Mouse (Mus musculus): Measurements from ENCODE around the gene Mboat7. TPM values are rescaled to one million over a fixed set of nuclear protein-coding genes. Genes with fewer than 3 reads are reported as not detected.
"Not testable (repeated sequence)": the region's sequence is repeated elsewhere in the genome, so short reads cannot be mapped to it uniquely, and the experiment has no call there.

Mboat7 gene
- polyA plus RNA-seq (2012; rRNA removed): 33.0 and 59.6 TPM in 2 replicates

- WGBS: under 1% methylated on average over 55 of the region's 55 CpGs
- peaks cover 2% of the 10 kb centered on the region for H3K36me3 ChIP-seq (ENCODE audit: control insufficient read depth, insufficient read depth, low read length)
- TF ChIP-seq CTCF (IDR thresholded peaks at IDR 0.05; ENCODE audit: extremely low read depth, insufficient read length, insufficient replicate concordance, low read depth, low read length) (0 out of 2 replicates have a peak, but pooled peaks have one; percentile 8), POLR2A (IDR thresholded peaks at IDR 0.05; ENCODE audit: low read depth, low read length) (0 out of 2 replicates have a peak, but pooled peaks have one; percentile 10)
- peaks cover 9% of the 10 kb centered on the region; the same call in 1 of the 2 replicates for H3K4me1 ChIP-seq (ENCODE audit: control insufficient read depth, insufficient read depth, insufficient read length, low read length)
- peak within 1 kb of the TSS; percentile 73 for H3K4me3 ChIP-seq (ENCODE audit: low read depth, low read length)
- H3K27me3 ChIP-seq (ENCODE audit: control insufficient read depth, insufficient read depth, low read length): no peaks in the 10 kb centered on the region
- peak within 1 kb of the TSS; percentile 91 for H3K27ac ChIP-seq (ENCODE audit: insufficient read depth, low read depth, low read length)
Observed at GRCm38 (mm10) chr7:3692987-3693808, at the start of gene Mboat7. Gene Mboat7, minus strand, starts transcription at chr7:3693523.

- H3K27ac ChIP-seq (ENCODE audit: insufficient read depth, low read depth, low read length); H3K4me1 ChIP-seq (ENCODE audit: control insufficient read depth, insufficient read depth, insufficient read length, low read length); H3K27me3 ChIP-seq (ENCODE audit: control insufficient read depth, insufficient read depth, low read length); H3K4me3 ChIP-seq (ENCODE audit: low read depth, low read length); H3K36me3 ChIP-seq (ENCODE audit: control insufficient read depth, insufficient read depth, low read length): not testable (repeated sequence)
- WGBS: no CpG with 5 or more reads among the region's 1 CpGs
Observed at GRCm38 (mm10) chr7:3732675-3733074, 39.4 kb upstream of the Mboat7 start.

- not testable (repeated sequence) for H3K36me3 ChIP-seq (ENCODE audit: control insufficient read depth, insufficient read depth, low read length); H3K27me3 ChIP-seq (ENCODE audit: control insufficient read depth, insufficient read depth, low read length); H3K4me1 ChIP-seq (ENCODE audit: control insufficient read depth, insufficient read depth, insufficient read length, low read length); H3K27ac ChIP-seq (ENCODE audit: insufficient read depth, low read depth, low read length); H3K4me3 ChIP-seq (ENCODE audit: low read depth, low read length)
Observed at GRCm38 (mm10) chr7:3725459-3725858, 32.1 kb upstream of the Mboat7 start.

- H3K27me3 ChIP-seq (ENCODE audit: control insufficient read depth, insufficient read depth, low read length); H3K4me1 ChIP-seq (ENCODE audit: control insufficient read depth, insufficient read depth, insufficient read length, low read length); H3K4me3 ChIP-seq (ENCODE audit: low read depth, low read length); H3K36me3 ChIP-seq (ENCODE audit: control insufficient read depth, insufficient read depth, low read length); H3K27ac ChIP-seq (ENCODE audit: insufficient read depth, low read depth, low read length): not testable (repeated sequence)
- WGBS: 50% methylated on average over 1 of the region's 3 CpGs
Observed at GRCm38 (mm10) chr7:3720268-3720667, 26.9 kb upstream of the Mboat7 start, which contains the start of gene Pirb. Gene Pirb, minus strand, starts transcription at chr7:3720391.

GRCm38 (mm10) chr7:3715249-3715648 is 21.9 kb upstream of the Mboat7 start:
- no peaks in the 10 kb centered on the region for H3K4me1 ChIP-seq (ENCODE audit: control insufficient read depth, insufficient read depth, insufficient read length, low read length)
- WGBS: 28% methylated on average over 1 of the region's 1 CpGs
- TF ChIP-seq CTCF (IDR thresholded peaks at IDR 0.05; ENCODE audit: extremely low read depth, insufficient read length, insufficient replicate concordance, low read depth, low read length) (no peak), POLR2A (IDR thresholded peaks at IDR 0.05; ENCODE audit: low read depth, low read length) (no peak)
- H3K27me3 ChIP-seq (ENCODE audit: control insufficient read depth, insufficient read depth, low read length): no peaks in the 10 kb centered on the region
- no peak overlapping the region for H3K27ac ChIP-seq (ENCODE audit: insufficient read depth, low read depth, low read length)
- H3K36me3 ChIP-seq (ENCODE audit: control insufficient read depth, insufficient read depth, low read length): no peaks in the 10 kb centered on the region
- no peak overlapping the region for H3K4me3 ChIP-seq (ENCODE audit: low read depth, low read length)

- Histone ChIP-seq H3K27ac (ENCODE audit: insufficient read depth, low read depth, low read length) (no peak overlapping the region), H3K27me3 (ENCODE audit: control insufficient read depth, insufficient read depth, low read length) (no peaks in the 10 kb centered on the region), H3K4me1 (ENCODE audit: control insufficient read depth, insufficient read depth, insufficient read length, low read length) (no peaks in the 10 kb centered on the region), H3K36me3 (ENCODE audit: control insufficient read depth, insufficient read depth, low read length) (peaks cover 7% of the 10 kb centered on the region), H3K4me3 (ENCODE audit: low read depth, low read length) (no peak overlapping the region)
- WGBS: 21% methylated on average over 5 of the region's 5 CpGs
- TF ChIP-seq POLR2A (IDR thresholded peaks at IDR 0.05; ENCODE audit: low read depth, low read length): no peak
- TF ChIP-seq CTCF (IDR thresholded peaks at IDR 0.05; ENCODE audit: extremely low read depth, insufficient read length, insufficient replicate concordance, low read depth, low read length): no peak
Observed at GRCm38 (mm10) chr7:3712264-3712942, 19.1 kb upstream of the Mboat7 start.

- no peak overlapping the region for H3K4me3 ChIP-seq (ENCODE audit: low read depth, low read length)
- WGBS: 62% methylated on average over 1 of the region's 1 CpGs
- H3K27me3 ChIP-seq (ENCODE audit: control insufficient read depth, insufficient read depth, low read length): no peaks in the 10 kb centered on the region
- H3K36me3 ChIP-seq (ENCODE audit: control insufficient read depth, insufficient read depth, low read length): peaks cover 26% of the 10 kb centered on the region
- H3K4me1 ChIP-seq (ENCODE audit: control insufficient read depth, insufficient read depth, insufficient read length, low read length): peaks cover 7% of the 10 kb centered on the region; the same call in 1 of the 2 replicates
- TF ChIP-seq POLR2A (IDR thresholded peaks at IDR 0.05; ENCODE audit: low read depth, low read length): no peak
- TF ChIP-seq CTCF (IDR thresholded peaks at IDR 0.05; ENCODE audit: extremely low read depth, insufficient read length, insufficient replicate concordance, low read depth, low read length): no peak
- no peak overlapping the region for H3K27ac ChIP-seq (ENCODE audit: insufficient read depth, low read depth, low read length)
Observed at GRCm38 (mm10) chr7:3709000-3709399, 15.7 kb upstream of the Mboat7 start.

GRCm38 (mm10) chr7:3708447-3708980 is 15.2 kb upstream of the Mboat7 start:
- not testable (repeated sequence) for H3K27ac ChIP-seq (ENCODE audit: insufficient read depth, low read depth, low read length); H3K4me1 ChIP-seq (ENCODE audit: control insufficient read depth, insufficient read depth, insufficient read length, low read length); H3K4me3 ChIP-seq (ENCODE audit: low read depth, low read length); H3K27me3 ChIP-seq (ENCODE audit: control insufficient read depth, insufficient read depth, low read length)
- WGBS: 36% methylated on average over 5 of the region's 5 CpGs
- peaks cover 26% of the 10 kb centered on the region for H3K36me3 ChIP-seq (ENCODE audit: control insufficient read depth, insufficient read depth, low read length)

Data from small intestine, adult 2 months (tissue).